Mouse (Mus musculus): ENCODE measurements around the gene Slc38a8. TPM values are rescaled to one million over a fixed set of nuclear protein-coding genes. Genes with fewer than 3 reads are reported as not detected.

Slc38a8 gene
- polyA plus RNA-seq, 1 experiment from 2014 or later: 3.3 TPM

GRCm38 (mm10) chr8:119447781-119448170 is 53.7 kb downstream of the Slc38a8 start:
- peaks cover 35% of the 10 kb centered on the region for H3K27me3 ChIP-seq

GRCm38 (mm10) chr8:119446990-119447780 is 54.3 kb downstream of the Slc38a8 start:
- H3K27me3 ChIP-seq: peaks cover 37% of the 10 kb centered on the region

More at GRCm38 (mm10) chr8:119447781-119448170, 53.7 kb downstream of the Slc38a8 start:
- no peak overlapping the region for H3K27ac ChIP-seq
- no peaks in the 10 kb centered on the region for H3K9me3 ChIP-seq
- WGBS: 2% methylated on average over 17 of the region's 17 CpGs
- peak overlapping the region; percentile 72 for H3K4me2 ChIP-seq (replicated peaks)
- no peaks in the 10 kb centered on the region for H3K36me3 ChIP-seq
- peak overlapping the region; percentile 54 for H3K4me3 ChIP-seq
- ATAC-seq (ENCODE audit: insufficient number of reproducible peaks, insufficient read depth, low FRiP score, low TSS enrichment): no peak
- peaks cover 11% of the 10 kb centered on the region; the same call in 1 of the 2 replicates for H3K4me1 ChIP-seq
- H3K9ac ChIP-seq: peak overlapping the region; percentile 55

GRCm38 (mm10) chr8:119446211-119446989 is 55.1 kb downstream of the Slc38a8 start, which contains the start of gene Necab2:
Gene Necab2, plus strand, starts transcription at chr8:119446719.
- WGBS: 3% methylated on average over 20 of the region's 52 CpGs
- H3K9ac ChIP-seq: peak within 1 kb of the TSS; percentile 55
- H3K4me3 ChIP-seq: peak within 1 kb of the TSS; percentile 54
- H3K27me3 ChIP-seq: peaks cover 38% of the 10 kb centered on the region
- H3K4me2 ChIP-seq (replicated peaks): peak within 1 kb of the TSS; percentile 72
- ATAC-seq (ENCODE audit: insufficient number of reproducible peaks, insufficient read depth, low FRiP score, low TSS enrichment): peak; percentile 38
- H3K4me1 ChIP-seq: peaks cover 11% of the 10 kb centered on the region; the same call in 1 of the 2 replicates
- H3K9me3 ChIP-seq: no peaks in the 10 kb centered on the region
- H3K27ac ChIP-seq: no peak within 1 kb of the TSS
- no peaks in the 10 kb centered on the region for H3K36me3 ChIP-seq

More at GRCm38 (mm10) chr8:119446990-119447780, 54.3 kb downstream of the Slc38a8 start:
- no peak overlapping the region for H3K27ac ChIP-seq
- no peaks in the 10 kb centered on the region for H3K9me3 ChIP-seq
- H3K4me1 ChIP-seq: peaks cover 11% of the 10 kb centered on the region; the same call in 1 of the 2 replicates
- peak overlapping the region; percentile 72 for H3K4me2 ChIP-seq (replicated peaks)
- peak overlapping the region; percentile 54 for H3K4me3 ChIP-seq
- ATAC-seq (ENCODE audit: insufficient number of reproducible peaks, insufficient read depth, low FRiP score, low TSS enrichment): no peak
- H3K36me3 ChIP-seq: no peaks in the 10 kb centered on the region
- WGBS: under 1% methylated on average over 39 of the region's 80 CpGs
- peak overlapping the region; percentile 55 for H3K9ac ChIP-seq

GRCm38 (mm10) chr8:119442970-119443369 is 58.5 kb downstream of the Slc38a8 start:
- no peak overlapping the region for H3K27ac ChIP-seq
- no peaks in the 10 kb centered on the region for H3K9me3 ChIP-seq
- WGBS: 92% methylated on average over 8 of the region's 8 CpGs
- no peak overlapping the region for H3K4me3 ChIP-seq
- no peak for ATAC-seq (ENCODE audit: insufficient number of reproducible peaks, insufficient read depth, low FRiP score, low TSS enrichment)
- peaks cover 15% of the 10 kb centered on the region; the same call in 1 of the 2 replicates for H3K4me1 ChIP-seq
- no peak overlapping the region for H3K9ac ChIP-seq
- peaks cover 16% of the 10 kb centered on the region for H3K27me3 ChIP-seq
- no peaks in the 10 kb centered on the region for H3K36me3 ChIP-seq
- no peak overlapping the region for H3K4me2 ChIP-seq (replicated peaks)

GRCm38 (mm10) chr8:119442013-119442412 is 59.5 kb downstream of the Slc38a8 start:
- no peak overlapping the region for H3K9ac ChIP-seq
- H3K36me3 ChIP-seq: no peaks in the 10 kb centered on the region
- H3K4me2 ChIP-seq (replicated peaks): no peak overlapping the region
- H3K4me3 ChIP-seq: no peak overlapping the region
- peaks cover 9% of the 10 kb centered on the region; the same call in 1 of the 2 replicates for H3K4me1 ChIP-seq
- no peak for ATAC-seq (ENCODE audit: insufficient number of reproducible peaks, insufficient read depth, low FRiP score, low TSS enrichment)
- WGBS: 70% methylated on average over 5 of the region's 5 CpGs
- peaks cover 6% of the 10 kb centered on the region for H3K27me3 ChIP-seq
- H3K9me3 ChIP-seq: no peaks in the 10 kb centered on the region
- H3K27ac ChIP-seq: no peak overlapping the region

- no peak overlapping the region for H3K9ac ChIP-seq
- H3K9me3 ChIP-seq: no peaks in the 10 kb centered on the region
- H3K4me1 ChIP-seq: peaks cover 5% of the 10 kb centered on the region; the same call in 1 of the 2 replicates
- no peak for ATAC-seq (ENCODE audit: insufficient number of reproducible peaks, insufficient read depth, low FRiP score, low TSS enrichment)
- no peak overlapping the region for H3K27ac ChIP-seq
- peaks cover 5% of the 10 kb centered on the region; the same call in 1 of the 2 replicates for H3K27me3 ChIP-seq
- H3K36me3 ChIP-seq: no peaks in the 10 kb centered on the region
- H3K4me3 ChIP-seq: no peak overlapping the region
- 43% methylated on average over 1 of the region's 1 CpGs for WGBS
- H3K4me2 ChIP-seq (replicated peaks): no peak overlapping the region
Observed at GRCm38 (mm10) chr8:119440952-119441270, 60.6 kb downstream of the Slc38a8 start.

- H3K27ac ChIP-seq: no peak overlapping the region
- no peak overlapping the region for H3K4me3 ChIP-seq
Observed at GRCm38 (mm10) chr8:119440250-119440951, 61.1 kb downstream of the Slc38a8 start.

GRCm38 (mm10) chr8:119439893-119440249 is 61.6 kb downstream of the Slc38a8 start:
- Histone ChIP-seq H3K9ac (no peak overlapping the region), H3K4me2 (replicated peaks) (no peak overlapping the region), H3K4me1 (peaks cover 5% of the 10 kb centered on the region; the same call in 1 of the 2 replicates), H3K36me3 (no peaks in the 10 kb centered on the region), H3K9me3 (no peaks in the 10 kb centered on the region), H3K27ac (peak overlapping the region; percentile 13; the same call in 1 of the 2 replicates), H3K4me3 (no peak overlapping the region), H3K27me3 (peaks cover 3% of the 10 kb centered on the region; the same call in 1 of the 2 replicates)
- 59% methylated on average over 7 of the region's 7 CpGs for WGBS
- ATAC-seq (ENCODE audit: insufficient number of reproducible peaks, insufficient read depth, low FRiP score, low TSS enrichment): no peak

More at GRCm38 (mm10) chr8:119440250-119440951, 61.1 kb downstream of the Slc38a8 start:
- ATAC-seq (ENCODE audit: insufficient number of reproducible peaks, insufficient read depth, low FRiP score, low TSS enrichment): no peak
- WGBS: 14% methylated on average over 16 of the region's 16 CpGs
- no peaks in the 10 kb centered on the region for H3K9me3 ChIP-seq
- H3K4me2 ChIP-seq (replicated peaks): peak overlapping the region; percentile 28; the same call in 1 of the 2 replicates
- no peaks in the 10 kb centered on the region for H3K36me3 ChIP-seq
- H3K4me1 ChIP-seq: peaks cover 5% of the 10 kb centered on the region; the same call in 1 of the 2 replicates
- H3K9ac ChIP-seq: no peak overlapping the region
- H3K27me3 ChIP-seq: peaks cover 5% of the 10 kb centered on the region; the same call in 1 of the 2 replicates

GRCm38 (mm10) chr8:119439424-119439823 is 62.1 kb downstream of the Slc38a8 start:
- WGBS: 87% methylated on average over 2 of the region's 2 CpGs
- H3K4me1 ChIP-seq: peaks cover 5% of the 10 kb centered on the region; the same call in 1 of the 2 replicates

GRCm38 (mm10) chr8:119438876-119439275 is 62.6 kb downstream of the Slc38a8 start:
- Histone ChIP-seq H3K9me3 (no peaks in the 10 kb centered on the region), H3K9ac (no peak overlapping the region), H3K4me3 (no peak overlapping the region), H3K27ac (no peak overlapping the region), H3K36me3 (no peaks in the 10 kb centered on the region), H3K4me1 (peaks cover 5% of the 10 kb centered on the region; the same call in 1 of the 2 replicates), H3K27me3 (peaks cover 3% of the 10 kb centered on the region; the same call in 1 of the 2 replicates), H3K4me2 (replicated peaks) (no peak overlapping the region)
- ATAC-seq (ENCODE audit: insufficient number of reproducible peaks, insufficient read depth, low FRiP score, low TSS enrichment): no peak
- 72% methylated on average over 6 of the region's 6 CpGs for WGBS

More at GRCm38 (mm10) chr8:119439424-119439823, 62.1 kb downstream of the Slc38a8 start:
- no peak for ATAC-seq (ENCODE audit: insufficient number of reproducible peaks, insufficient read depth, low FRiP score, low TSS enrichment)
- no peak overlapping the region for H3K9ac ChIP-seq
- H3K27ac ChIP-seq: peak overlapping the region; percentile 13; the same call in 1 of the 2 replicates
- H3K4me2 ChIP-seq (replicated peaks): no peak overlapping the region
- H3K4me3 ChIP-seq: no peak overlapping the region
- no peaks in the 10 kb centered on the region for H3K36me3 ChIP-seq
- no peaks in the 10 kb centered on the region for H3K9me3 ChIP-seq
- H3K27me3 ChIP-seq: peaks cover 3% of the 10 kb centered on the region; the same call in 1 of the 2 replicates

GRCm38 (mm10) chr8:119437506-119437905 is 64.0 kb downstream of the Slc38a8 start:
- Histone ChIP-seq H3K27me3 (peaks cover 3% of the 10 kb centered on the region; the same call in 1 of the 2 replicates), H3K4me3 (no peak overlapping the region), H3K36me3 (no peaks in the 10 kb centered on the region), H3K4me1 (peaks cover 5% of the 10 kb centered on the region; the same call in 1 of the 2 replicates), H3K4me2 (replicated peaks) (0 out of 2 replicates have a peak overlapping the region, but pooled peaks have one; percentile 10), H3K9ac (no peak overlapping the region), H3K9me3 (no peaks in the 10 kb centered on the region), H3K27ac (no peak overlapping the region)
- ATAC-seq (ENCODE audit: insufficient number of reproducible peaks, insufficient read depth, low FRiP score, low TSS enrichment): no peak
- 69% methylated on average over 11 of the region's 11 CpGs for WGBS
